Mouse (Mus musculus) thymus, adult 2 months (tissue): ENCODE results near the gene Mau2. TPM values are rescaled to one million over a fixed set of nuclear protein-coding genes. Genes with fewer than 3 reads are reported as not detected.
"Not testable (repeated sequence)": the region's sequence is repeated elsewhere in the genome, so short reads cannot be mapped to it uniquely, and the experiment has no call there.

Source experiments
- DNase-seq: peaks from one replicate; pipeline ENCODE4 v3.0.0; 2021
- H3K27ac ChIP-seq: fragments of 200-500 bp; 2 replicates; pipeline ENCODE4 v1.5.1; 2012; ENCODE audit warnings: low read length, control low read depth; ENCODE audit not compliant: control insufficient read depth, insufficient read depth
- H3K27me3 ChIP-seq: fragments of 200-500 bp; 2 replicates; pipeline ENCODE4 v1.6.1; 2012; ENCODE audit warnings: mild to moderate bottlenecking, low read length, moderate library complexity, mixed read lengths; ENCODE audit not compliant: control insufficient read depth, insufficient read depth
- H3K36me3 ChIP-seq: fragments of 200-500 bp; 2 replicates; pipeline ENCODE4 v1.6.1; 2012; ENCODE audit warnings: mild to moderate bottlenecking, low read length, moderate library complexity; ENCODE audit not compliant: control insufficient read depth, insufficient read depth
- H3K4me1 ChIP-seq: fragments of 200-500 bp; replicated peaks from 2 replicates; pipeline ENCODE4 v1.6.1; 2012; ENCODE audit warnings: low read length; ENCODE audit not compliant: control insufficient read depth, insufficient read depth
- H3K4me3 ChIP-seq: fragments of 200-500 bp; 2 replicates; pipeline ENCODE4 v1.5.1; 2012; ENCODE audit warnings: mild to moderate bottlenecking, low read length, control low read depth, moderate library complexity; ENCODE audit not compliant: control insufficient read depth, insufficient read depth
- CTCF ChIP-seq: fragments of 200-500 bp; IDR thresholded peaks from 2 replicates; pipeline ENCODE4 v1.5.1; 2012; ENCODE audit warnings: mild to moderate bottlenecking, control low read depth, low read length, moderate library complexity, borderline replicate concordance; ENCODE audit not compliant: control insufficient read depth, poor library complexity, insufficient read depth; ENCODE audit errors: extremely low read depth
- POLR2A ChIP-seq: fragments of 200-500 bp; IDR thresholded peaks from 2 replicates; pipeline ENCODE4 v1.6.1; 2012; ENCODE audit warnings: mild to moderate bottlenecking, low read length, control low read depth, moderate library complexity; ENCODE audit not compliant: control insufficient read depth, poor library complexity, insufficient read depth; ENCODE audit errors: extremely low read depth
- WGBS: fragments of 180-500 bp; shearing (Covaris S2); methylation state at CpG from one replicate; pipeline ENCODE4 v1.1.7; 2018; 5-methylcytosine and 5-hydroxymethylcytosine counted together
- polyA plus RNA-seq: library from polyadenylated mRNA; depleted of rRNA; stranded (reverse); fragments of >200 nt; gene quantifications from 2 replicates; pipeline ENCODE4 v1.2.3, GENCODE M21; 2012

The Mau2 gene
- polyA plus RNA-seq, 1 experiment, result 186 TPM

GRCm38 (mm10) chr8:70071836-70072440, 29.4 kb upstream of the Mau2 start:
- Histone ChIP-seq H3K4me3 (no peak overlapping the region), H3K4me1 (no peaks in the 10 kb centered on the region; the same call in 1 of the 2 replicates), H3K36me3 (peaks cover 7% of the 10 kb centered on the region), H3K27me3 (no peaks in the 10 kb centered on the region), H3K27ac (no peak overlapping the region)
- DNase-seq, result no peak
- TF ChIP-seq POLR2A (no peak), CTCF (no peak)
- WGBS, result 98% methylated on average over 2 of the region's 2 CpGs

GRCm38 (mm10) chr8:70057721-70058120, 15.2 kb upstream of the Mau2 start:
- peaks cover 78% of the 10 kb centered on the region for H3K36me3 ChIP-seq
- no peak for DNase-seq
- no peaks in the 10 kb centered on the region for H3K27me3 ChIP-seq
- H3K27ac ChIP-seq, result no peak overlapping the region
- no peak overlapping the region for H3K4me3 ChIP-seq
- WGBS, result 92% methylated on average over 1 of the region's 1 CpGs
- TF ChIP-seq POLR2A, result no peak
- TF ChIP-seq CTCF, result no peak
- H3K4me1 ChIP-seq, result no peaks in the 10 kb centered on the region

GRCm38 (mm10) chr8:70050434-70050833, 7.9 kb upstream of the Mau2 start:
- not testable (repeated sequence) for DNase-seq, H3K27me3 ChIP-seq, H3K4me1 ChIP-seq, H3K4me3 ChIP-seq, H3K27ac ChIP-seq
- H3K36me3 ChIP-seq, result peaks cover 56% of the 10 kb centered on the region
- WGBS, result 93% methylated on average over 5 of the region's 5 CpGs

GRCm38 (mm10) chr8:70049662-70050061, 7.1 kb upstream of the Mau2 start:
- TF ChIP-seq CTCF (no peak), POLR2A (no peak)
- H3K36me3 ChIP-seq, result peaks cover 48% of the 10 kb centered on the region
- no peaks in the 10 kb centered on the region for H3K27me3 ChIP-seq
- H3K27ac ChIP-seq, result no peak overlapping the region
- DNase-seq, result no peak
- H3K4me1 ChIP-seq, result no peaks in the 10 kb centered on the region
- no peak overlapping the region for H3K4me3 ChIP-seq

GRCm38 (mm10) chr8:70043996-70044395, 1.5 kb upstream of the Mau2 start:
- no peaks in the 10 kb centered on the region for H3K27me3 ChIP-seq
- no peak for TF ChIP-seq CTCF
- no peak for TF ChIP-seq POLR2A
- 94% methylated on average over 5 of the region's 5 CpGs for WGBS
- H3K36me3 ChIP-seq, result peaks cover 10% of the 10 kb centered on the region
- no peak for DNase-seq
- peaks cover 13% of the 10 kb centered on the region for H3K4me1 ChIP-seq
- H3K27ac ChIP-seq, result no peak overlapping the region
- no peak overlapping the region for H3K4me3 ChIP-seq

GRCm38 (mm10) chr8:70041885-70042546, 518 bp downstream of the Mau2 start:
- TF ChIP-seq POLR2A (no peak), CTCF (no peak)
- under 1% methylated on average over 47 of the region's 47 CpGs for WGBS
- Histone ChIP-seq H3K27ac (no peak overlapping the region), H3K27me3 (no peaks in the 10 kb centered on the region), H3K4me3 (peak overlapping the region; percentile 83), H3K36me3 (no peaks in the 10 kb centered on the region), H3K4me1 (peaks cover 13% of the 10 kb centered on the region)
- no peak for DNase-seq

- TF ChIP-seq CTCF, result no peak
- no peak for TF ChIP-seq POLR2A
- DNase-seq, result no peak
- no peak overlapping the region for H3K4me3 ChIP-seq
- H3K36me3 ChIP-seq, result no peaks in the 10 kb centered on the region
- 92% methylated on average over 1 of the region's 1 CpGs for WGBS
- no peaks in the 10 kb centered on the region for H3K27me3 ChIP-seq
- peaks cover 7% of the 10 kb centered on the region for H3K4me1 ChIP-seq
- no peak overlapping the region for H3K27ac ChIP-seq
Observed at GRCm38 (mm10) chr8:70037994-70038393, 4.5 kb downstream of the Mau2 start.
